Mouse (Mus musculus) spleen, embryonic (tissue): ENCODE results near the gene Krtcap2.

ENCODE experiments used
- CTCF ChIA-PET: fragments of 350-600 bp; sonication (Branson Sonifier 250); formaldehyde crosslinking; loops from one replicate; lab custom pipeline; 2022; lab: Charles Lee

Krtcap2 gene

DNA sequence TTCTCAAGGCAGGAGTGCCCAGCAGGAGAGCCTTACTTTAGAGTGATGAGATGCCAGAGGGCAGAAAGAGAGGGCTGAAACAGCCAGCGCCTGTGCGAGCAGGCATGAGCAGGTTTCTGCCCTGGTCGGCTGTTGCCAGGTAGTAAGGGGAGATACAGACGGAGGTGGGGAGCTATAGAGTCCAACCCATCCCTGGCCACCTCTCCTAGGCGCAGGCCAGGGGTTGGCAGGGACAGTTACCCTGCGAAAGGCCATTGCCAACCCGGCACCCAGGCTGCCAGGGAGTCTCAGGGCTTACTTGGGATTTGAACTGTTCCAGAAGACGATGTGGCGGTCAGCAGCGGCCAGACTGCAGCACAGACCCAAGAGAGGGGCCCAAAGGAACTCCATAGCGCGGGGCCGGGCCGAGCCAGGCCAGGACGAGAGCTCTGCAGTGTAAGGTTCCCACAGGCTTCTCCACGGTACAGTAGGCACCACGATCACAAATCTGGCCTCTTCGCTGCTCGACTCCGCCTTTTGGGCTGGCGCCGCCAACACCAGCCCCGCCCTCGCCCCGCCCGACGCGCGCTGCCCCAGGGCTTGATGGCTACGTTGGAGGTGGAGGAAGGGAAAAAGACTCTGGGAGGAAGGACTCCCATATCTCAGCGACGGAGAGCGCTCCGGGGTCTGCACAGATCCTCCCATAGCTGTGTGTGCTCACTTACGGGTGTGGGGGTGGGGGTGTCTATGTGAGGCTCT is 33.6 kb downstream of the Krtcap2 start:
- CTCF ChIA-PET: interaction anchor here (0.7 kb wide), 1 partner anchor 320 kb away, joined by 3 read pairs; no protein-coding TSS in a partner anchor

DNA sequence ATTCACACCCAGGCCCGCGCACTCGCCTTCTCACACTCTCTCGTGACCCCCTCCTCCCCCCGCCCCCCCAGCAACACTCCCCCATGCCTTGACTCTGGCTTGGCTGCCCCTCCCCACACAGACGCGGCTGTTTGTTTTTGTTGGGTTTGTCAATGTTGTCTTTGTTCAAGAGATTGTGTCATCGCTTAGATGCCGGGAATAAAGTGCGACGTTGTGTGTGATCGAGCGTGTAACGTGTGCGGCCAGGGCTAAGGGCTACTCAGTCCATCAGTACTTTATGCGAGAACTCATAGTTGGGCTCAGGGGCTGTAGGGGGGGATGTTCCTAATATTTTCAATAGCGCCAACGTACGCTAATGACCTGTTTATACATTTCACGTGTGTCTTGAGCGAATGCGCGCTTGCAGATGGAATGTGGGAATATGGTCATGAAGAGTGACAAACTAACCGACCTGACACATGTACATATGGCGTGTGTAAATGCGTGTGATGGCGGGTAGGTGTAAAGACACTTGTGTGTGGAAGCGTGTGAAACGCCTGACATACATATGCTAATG is 34.4 kb downstream of the Krtcap2 start:
- CTCF ChIA-PET: interaction anchor here (0.7 to 1.1 kb wide), 2 partner anchors 34 to 319 kb away, joined by 3 to 5 read pairs; partner anchors contain the start of genes Krtcap2 and Trim46

DNA sequence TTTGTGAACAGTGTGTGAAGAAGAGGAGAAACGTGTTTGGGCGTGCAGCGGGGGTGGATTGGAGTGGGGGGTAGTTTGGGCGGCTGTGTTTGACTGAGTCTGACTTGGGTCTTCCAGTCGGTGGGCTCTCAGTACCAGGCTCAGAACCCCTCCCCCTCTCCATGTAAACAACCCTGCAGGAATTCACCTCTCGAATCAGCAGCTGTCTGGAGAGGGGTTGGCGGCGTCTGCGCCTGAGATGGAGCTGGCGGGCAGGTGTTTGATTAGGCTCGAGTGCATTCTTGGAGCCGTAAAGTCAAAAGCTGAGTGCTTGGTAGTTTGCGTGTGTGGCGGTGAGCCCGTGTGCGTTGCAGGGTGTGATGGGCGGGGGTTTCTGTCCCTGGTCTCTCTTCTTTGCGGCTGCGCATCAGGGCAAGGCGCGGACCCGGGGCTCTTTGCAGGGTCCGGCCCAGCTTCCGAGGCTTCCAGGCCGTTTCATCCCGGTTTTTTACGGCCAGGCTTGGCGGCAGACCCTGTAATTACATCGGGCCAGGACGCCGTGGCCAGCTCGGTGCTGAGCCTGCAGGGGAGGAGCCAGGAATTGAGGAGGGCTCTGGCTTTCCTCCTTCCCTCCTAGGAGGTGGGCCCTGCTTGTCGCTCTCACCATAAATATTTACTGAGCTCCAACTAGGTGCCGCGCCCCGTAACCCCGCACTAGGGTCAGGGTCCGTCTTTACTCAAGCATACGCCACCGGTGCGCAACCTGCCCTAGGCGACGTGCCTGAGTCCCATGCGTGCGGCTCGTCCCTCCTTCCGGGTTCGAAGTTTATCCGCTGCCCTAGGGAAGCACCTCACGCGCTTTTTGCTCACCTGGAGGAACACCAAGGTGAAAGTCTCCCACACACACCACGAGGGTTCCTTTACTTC is 35.1 kb downstream of the Krtcap2 start, which contains the start of gene Efna1:
Gene Efna1, minus strand, starts transcription at position 537 of the 906 bp plus-strand sequence.
- CTCF ChIA-PET: interaction anchor here (0.8 to 2.1 kb wide), 4 partner anchors 14 to 70 kb away, joined by 3 to 12 read pairs (median 4); partner anchors contain the start of genes Krtcap2 and Trim46

DNA sequence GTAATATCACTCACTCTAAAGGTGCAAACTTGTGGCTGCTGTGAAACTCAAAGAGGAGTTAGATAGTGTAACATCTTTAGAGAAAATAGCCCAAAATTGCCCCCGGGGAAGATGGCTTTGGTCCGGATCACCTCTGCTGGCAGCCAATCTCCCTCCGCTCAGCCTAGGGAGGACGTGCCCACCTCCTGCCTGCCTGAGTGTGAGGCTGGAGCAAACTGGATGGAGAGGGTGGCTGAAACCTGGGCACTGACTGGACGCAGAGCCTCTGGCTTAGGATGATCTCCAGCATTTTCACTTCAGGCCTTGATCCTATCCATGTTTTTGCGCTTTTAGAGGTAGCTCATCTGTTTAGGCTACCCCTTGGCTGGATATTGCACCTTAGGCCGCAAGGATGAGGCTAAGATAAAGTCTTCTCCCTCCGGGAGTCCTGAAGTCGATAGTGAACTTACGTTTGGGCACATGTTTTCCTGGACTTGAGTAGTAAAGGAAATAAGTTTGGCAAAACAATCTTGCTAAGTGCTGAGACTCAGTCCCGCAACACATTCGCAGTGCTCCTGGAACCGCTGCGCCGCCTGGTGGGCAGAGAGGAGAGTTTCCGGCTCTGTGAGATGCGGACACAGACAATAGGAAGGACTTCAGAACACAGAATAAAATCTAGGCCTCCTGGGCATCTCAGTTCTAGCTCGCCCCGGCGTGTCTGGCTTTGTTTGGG is 36.0 kb downstream of the Krtcap2 start:
- CTCF ChIA-PET: interaction anchor here (0.7 to 2.1 kb wide), 3 partner anchors 15 to 38 kb away, joined by 3 to 12 read pairs (median 3); no protein-coding TSS in a partner anchor

DNA sequence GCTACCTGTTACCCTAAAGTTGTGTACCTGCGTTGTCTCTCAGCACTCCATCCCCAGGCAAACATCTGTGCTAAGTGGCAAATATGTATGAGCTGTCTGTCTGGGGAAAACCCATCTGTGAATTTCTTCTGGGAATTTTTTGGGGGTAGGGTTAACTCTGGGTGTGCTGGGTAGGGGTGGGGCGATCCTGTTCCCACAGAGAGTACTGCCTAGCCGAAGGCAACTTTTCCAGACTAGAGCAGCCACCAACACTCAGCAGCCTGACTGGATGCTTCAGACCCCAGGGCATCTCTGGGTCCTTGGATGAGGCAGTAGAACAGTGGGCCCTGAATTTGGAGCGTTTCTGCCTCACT is 36.5 kb downstream of the Krtcap2 start:
- CTCF ChIA-PET: interaction anchor here (0.7 to 2.1 kb wide), 4 partner anchors 15 to 1114 kb away, joined by 3 to 12 read pairs (median 4); no protein-coding TSS in a partner anchor

DNA sequence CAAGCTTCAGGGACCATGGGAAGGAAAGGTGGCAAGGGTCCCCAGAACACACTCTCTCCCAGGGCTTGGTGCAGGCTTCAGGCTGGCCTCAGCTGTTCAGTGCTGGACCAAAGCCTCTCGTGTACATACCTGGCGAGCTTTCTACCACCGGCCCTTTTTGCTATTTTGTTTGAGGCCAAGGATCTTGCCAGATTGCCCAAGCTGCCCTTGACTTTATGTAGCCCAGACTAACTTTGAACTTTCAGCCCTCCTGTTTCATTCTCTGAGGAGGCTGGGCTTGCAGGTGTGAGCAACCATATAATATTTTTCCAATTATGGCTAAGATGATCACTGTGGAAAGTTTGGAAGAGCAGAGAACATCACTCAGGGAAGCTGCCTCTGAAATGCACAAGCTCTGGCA is 38.5 kb downstream of the Krtcap2 start:
- CTCF ChIA-PET: interaction anchor here (0.6 to 1.1 kb wide), 2 partner anchors 15 to 21 kb away, joined by 3 read pairs; no protein-coding TSS in a partner anchor

DNA sequence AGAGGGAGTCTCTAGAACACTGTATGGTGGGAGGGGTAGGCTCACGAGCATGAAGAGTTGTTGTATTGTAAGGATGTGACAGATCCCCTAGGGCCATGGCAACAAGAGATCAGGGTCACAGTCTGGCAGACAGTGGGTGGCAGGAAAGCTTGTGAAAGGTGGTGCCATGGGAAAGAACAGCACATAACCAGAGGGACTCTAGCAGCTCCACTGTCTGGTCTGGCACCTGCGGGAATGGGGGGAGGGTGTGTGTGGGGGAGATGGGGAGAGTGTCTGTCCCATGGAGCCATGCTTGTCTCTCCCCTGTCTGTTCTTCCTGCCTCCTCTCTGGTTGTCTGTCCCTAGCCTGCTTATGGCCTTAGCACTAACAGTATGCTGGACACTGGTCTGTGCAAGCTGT is 39.8 kb downstream of the Krtcap2 start:
- CTCF ChIA-PET: no interaction called here

DNA sequence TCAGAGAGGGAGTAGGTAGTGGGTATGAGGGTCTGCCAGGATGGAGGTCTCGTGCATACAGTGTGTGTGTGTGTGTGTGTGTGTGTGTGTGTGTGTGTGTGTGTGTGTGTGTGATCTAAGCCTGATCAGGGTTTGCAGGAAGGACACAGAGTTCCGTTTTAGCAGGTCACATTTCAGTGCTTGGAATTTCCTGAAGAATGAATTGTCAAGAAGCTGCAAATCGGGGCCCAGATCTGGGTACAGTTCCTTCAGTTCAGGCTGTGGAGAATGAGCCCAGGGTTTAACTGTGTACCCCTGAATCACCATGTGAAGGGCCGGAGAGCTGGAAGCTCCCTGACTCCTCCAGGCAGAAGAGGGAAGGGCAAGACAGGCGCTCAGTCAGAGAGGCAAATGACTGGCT is 41.5 kb downstream of the Krtcap2 start:
- CTCF ChIA-PET: interaction anchor here (0.6 kb wide), 2 partner anchors 37 to 237 kb away, joined by 3 to 20 read pairs; no protein-coding TSS in a partner anchor

DNA sequence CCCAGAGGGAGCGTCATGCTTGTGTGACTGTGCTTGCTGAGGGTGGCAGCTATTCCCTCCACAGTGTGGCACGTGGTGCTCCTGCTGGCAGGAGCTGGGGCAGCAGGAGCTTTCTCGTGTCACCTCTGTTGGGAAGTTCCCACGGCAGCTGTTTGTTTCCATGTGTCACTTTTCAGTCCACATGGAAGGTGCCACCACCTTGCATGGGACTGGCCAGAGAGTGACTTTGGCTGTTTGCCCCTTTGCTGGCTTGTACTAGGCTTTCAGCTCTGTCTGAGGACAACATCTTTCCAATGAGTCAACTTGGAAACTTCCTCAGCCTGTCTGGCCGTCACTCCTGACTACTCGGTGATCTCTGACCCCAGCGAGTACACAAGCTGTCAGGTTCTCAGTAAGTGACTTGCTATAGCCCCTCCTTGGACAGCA is 42.8 kb downstream of the Krtcap2 start:
- CTCF ChIA-PET: no interaction called here

DNA sequence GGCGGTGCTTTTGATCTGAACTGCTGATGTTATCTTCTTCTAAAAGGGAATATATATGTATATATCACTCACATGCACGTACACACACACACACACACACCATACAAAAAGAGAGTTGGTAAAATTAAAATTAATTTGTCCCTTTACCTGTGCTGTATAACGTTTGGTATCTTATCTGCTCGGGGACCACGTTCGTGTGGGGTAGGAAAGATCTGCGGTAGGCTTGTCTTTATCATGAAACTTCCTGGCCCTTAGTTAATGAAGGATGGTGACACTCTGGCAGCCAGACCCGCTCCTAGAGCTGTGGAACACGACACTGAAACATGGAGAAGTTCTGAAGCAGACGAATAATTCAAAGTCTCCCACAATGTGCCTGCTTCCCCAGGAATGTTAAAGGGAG is 46.1 kb downstream of the Krtcap2 start:
- CTCF ChIA-PET: interaction anchor here (0.7 kb wide), 1 partner anchor 179 kb away, joined by 3 read pairs; no protein-coding TSS in a partner anchor

DNA sequence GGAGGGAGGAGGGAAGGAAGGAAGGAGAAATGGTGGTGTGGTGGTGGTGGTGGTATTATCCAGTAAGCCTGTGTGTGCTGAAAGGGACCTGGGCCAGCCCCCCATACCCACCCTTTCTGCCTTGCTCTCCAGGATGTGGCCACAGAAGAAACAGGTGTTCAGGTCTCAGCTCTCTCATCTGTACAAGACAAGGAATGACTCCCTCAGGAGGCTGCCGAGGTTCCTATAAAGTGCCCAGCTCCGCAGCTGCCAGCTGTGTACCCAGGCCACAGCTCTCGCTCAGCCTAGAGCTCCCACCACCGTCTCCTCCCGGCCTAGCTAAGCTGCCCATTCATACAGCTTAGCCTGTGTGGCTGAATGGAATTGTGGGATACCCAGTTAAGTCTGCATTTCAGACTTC is 46.5 kb downstream of the Krtcap2 start:
- CTCF ChIA-PET: interaction anchor here (0.7 kb wide), 1 partner anchor 179 kb away, joined by 3 read pairs; no protein-coding TSS in a partner anchor

DNA sequence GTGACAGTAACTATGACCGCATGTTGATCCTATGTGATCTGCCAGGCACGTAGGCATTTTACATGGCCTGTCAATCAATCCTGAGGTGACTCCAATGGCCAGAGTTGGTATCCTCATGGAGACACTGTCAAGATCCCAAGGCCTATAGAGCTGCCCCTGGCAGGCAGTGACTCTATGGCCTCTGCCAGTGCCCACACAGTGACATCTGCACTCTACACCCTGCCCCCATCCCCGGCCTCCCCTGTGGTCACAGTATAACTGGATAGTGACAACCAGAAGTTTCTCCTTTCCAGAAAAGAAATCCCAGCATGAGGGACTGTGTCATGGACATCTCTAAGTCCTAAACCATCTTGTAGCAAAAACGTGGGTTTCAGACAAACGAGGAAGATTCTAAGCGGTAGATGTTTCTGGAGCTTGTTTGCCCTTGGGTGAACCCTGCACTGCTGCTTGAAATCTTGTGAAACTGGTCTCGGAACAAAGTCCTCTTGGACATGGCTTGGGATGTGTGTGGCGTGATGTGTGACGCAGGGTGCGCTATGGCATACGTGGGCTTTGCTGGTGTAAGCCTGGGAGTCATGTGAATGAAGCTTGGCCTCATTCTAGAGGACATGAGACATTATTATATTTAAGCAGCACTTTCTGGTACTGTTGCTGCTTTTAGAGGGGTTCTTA is 47.6 kb downstream of the Krtcap2 start:
- CTCF ChIA-PET: interaction anchor here (1.0 kb wide), 1 partner anchor 44 kb away, joined by 3 read pairs; no protein-coding TSS in a partner anchor

DNA sequence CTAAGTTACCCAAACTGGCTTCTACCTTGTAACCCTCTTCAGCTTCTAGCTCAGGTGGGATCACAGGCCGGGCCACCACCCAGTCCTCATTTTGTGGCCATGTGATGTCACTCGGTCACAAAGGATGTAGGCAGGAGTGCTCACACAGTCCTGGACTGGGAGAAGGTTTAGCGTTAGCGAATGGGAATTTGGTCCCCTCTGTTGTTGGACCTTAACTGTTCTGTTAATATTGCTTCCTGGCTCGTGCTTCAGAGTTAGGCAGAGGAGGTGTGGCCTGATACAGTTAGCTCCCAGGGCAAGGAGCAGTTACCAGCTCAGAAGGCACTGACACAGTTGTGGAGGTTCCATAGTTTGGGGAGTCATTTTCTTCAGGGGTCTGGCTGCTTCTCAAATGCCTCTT is 48.4 kb downstream of the Krtcap2 start:
- CTCF ChIA-PET: interaction anchor here (1.0 kb wide), 1 partner anchor 45 kb away, joined by 3 read pairs; no protein-coding TSS in a partner anchor

DNA sequence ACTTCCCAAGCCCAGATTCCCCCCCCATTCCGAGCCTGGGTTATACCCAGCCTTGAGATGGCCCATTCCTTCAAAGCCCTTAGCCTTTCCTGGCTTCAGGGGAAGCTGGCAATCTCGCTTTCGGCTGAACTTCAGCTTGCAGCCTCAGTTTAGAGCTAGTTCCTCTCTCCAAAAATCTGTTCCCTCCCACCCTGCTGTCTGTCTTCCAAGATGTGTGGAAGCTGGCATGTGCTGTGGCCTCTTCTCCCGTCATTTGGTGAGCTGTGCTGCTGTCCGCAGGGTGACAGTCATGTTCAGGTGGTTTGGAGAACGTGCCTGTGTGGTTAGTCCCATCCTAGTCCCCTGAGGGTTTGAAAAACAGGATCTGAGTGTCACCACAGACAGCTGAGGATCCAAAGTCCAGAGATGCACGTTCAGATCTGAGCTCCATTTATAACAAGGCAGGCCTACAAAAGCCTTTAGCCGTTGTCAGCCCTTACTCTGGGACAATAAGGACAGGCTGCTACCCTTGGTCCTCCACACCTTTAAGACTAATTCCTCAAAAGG is 50.0 kb downstream of the Krtcap2 start:
- CTCF ChIA-PET: no interaction called here

DNA sequence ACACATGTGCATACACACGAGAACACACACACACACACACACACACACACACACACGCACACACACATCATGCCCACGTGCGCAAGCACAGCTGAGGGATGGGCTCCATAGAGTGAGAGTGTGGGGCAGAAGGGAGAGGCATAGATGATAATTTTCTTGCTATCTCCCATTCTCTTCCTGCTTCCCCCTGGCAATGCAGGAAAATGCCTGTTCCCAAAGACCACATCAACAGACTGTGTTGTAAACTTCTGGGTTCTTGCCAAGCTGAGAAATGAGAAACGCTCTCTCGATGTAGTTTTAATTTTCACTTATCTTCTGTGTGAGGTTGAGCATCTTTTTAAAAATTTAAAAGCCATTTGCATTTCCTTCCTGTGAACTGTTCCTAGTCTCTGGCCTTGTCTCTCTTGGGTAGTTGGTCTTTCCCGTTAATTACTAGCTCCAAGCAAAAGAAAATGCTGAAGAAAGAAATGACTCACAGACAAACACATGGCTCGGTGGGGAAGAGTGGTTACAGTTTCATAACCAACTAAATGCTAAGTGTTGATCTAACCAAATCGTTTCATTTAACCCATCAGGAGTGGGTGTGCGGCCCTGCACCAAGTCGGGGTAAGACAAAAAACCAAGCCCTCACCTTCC is 51.1 kb downstream of the Krtcap2 start:
- CTCF ChIA-PET: interaction anchor here (0.6 kb wide), 1 partner anchor 439 kb away, joined by 3 read pairs; no protein-coding TSS in a partner anchor

DNA sequence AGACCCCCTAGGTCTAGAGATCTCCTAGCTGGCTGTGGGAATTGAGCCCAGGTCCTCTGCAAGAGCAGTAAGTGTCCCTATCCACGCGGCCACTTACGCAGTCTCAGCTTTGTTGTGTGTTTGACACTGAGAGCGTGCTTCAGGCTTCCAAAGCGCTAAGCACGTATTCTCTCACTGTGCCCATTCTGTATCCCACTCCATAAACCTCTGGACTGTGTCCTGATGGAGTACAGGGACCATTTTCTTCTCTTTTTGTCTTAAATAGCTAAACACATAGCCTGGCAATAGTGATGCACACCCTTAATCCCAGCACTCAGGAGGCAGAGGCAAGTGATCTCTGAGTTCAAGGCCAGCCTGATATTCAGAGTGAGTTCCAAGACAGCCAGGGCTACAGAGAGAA is 53.1 kb downstream of the Krtcap2 start:
- CTCF ChIA-PET: interaction anchor here (0.5 to 1.3 kb wide), 4 partner anchors 14 to 140 kb away, joined by 3 to 4 read pairs (median 4); no protein-coding TSS in a partner anchor

DNA sequence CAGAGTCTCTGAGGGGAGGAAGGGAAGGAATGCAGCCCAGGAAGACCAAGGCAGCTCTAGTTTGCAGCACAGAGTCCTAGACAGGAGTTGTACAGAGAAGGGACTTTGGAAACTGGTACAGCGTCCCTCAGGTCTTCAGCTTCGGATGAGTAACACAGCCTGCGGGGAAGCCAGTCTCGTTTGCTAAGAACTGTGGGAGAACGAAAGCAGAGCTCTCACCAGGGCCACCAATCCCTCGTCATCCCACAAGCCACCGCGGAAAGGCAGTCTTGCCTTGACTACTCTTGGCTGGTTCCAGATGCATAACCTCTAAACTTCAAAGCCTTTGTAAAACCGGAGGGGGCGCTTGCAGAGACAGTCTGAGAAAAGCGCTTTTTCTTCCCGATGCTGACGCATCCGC is 53.7 kb downstream of the Krtcap2 start:
- CTCF ChIA-PET: interaction anchor here (0.5 to 1.3 kb wide), 4 partner anchors 15 to 140 kb away, joined by 3 to 4 read pairs (median 4); no protein-coding TSS in a partner anchor
